Mouse (Mus musculus) heart, postnatal 0 days (tissue): ENCODE measurements around the gene Nav2. TPM values are rescaled to one million over a fixed set of nuclear protein-coding genes. Genes with fewer than 3 reads are reported as not detected.

ENCODE experiments used
- ATAC-seq: fragments of 200-750 bp; cut with Nextera tagmentation; 2 replicates; pipeline ENCODE4 v1.8.0; 2017; ENCODE audit warnings: low read depth, moderate number of reproducible peaks, moderate library complexity; ENCODE audit not compliant: insufficient read depth
- DNase-seq: peaks from one replicate; pipeline ENCODE4 v3.0.0-alpha.2; 2016; ENCODE audit warnings: low spot score
- H3K27ac ChIP-seq: fragments of 300-500 bp; sonication (generic); 2 replicates; pipeline ENCODE4 v1.5.1; 2014; ENCODE audit warnings: low read depth, mild to moderate bottlenecking
- H3K27me3 ChIP-seq: fragments of 300-500 bp; sonication (generic); 2 replicates; pipeline ENCODE4 v1.6.1; 2014; ENCODE audit warnings: low read length, mixed read lengths; ENCODE audit not compliant: control insufficient read depth, insufficient read depth
- H3K36me3 ChIP-seq: fragments of 300-500 bp; sonication (generic); replicated peaks from 2 replicates; pipeline ENCODE4 v1.6.1; 2014; ENCODE audit warnings: low read length, mixed read lengths; ENCODE audit not compliant: control insufficient read depth, insufficient read depth
- H3K4me1 ChIP-seq: fragments of 300-500 bp; sonication (generic); 2 replicates; pipeline ENCODE4 v1.6.1; 2014; ENCODE audit warnings: antibody characterized with exemption; ENCODE audit not compliant: control insufficient read depth, insufficient read depth
- H3K4me2 ChIP-seq: fragments of 300-500 bp; sonication (generic); 2 replicates; pipeline ENCODE4 v1.6.1; 2014; ENCODE audit warnings: low read depth, mild to moderate bottlenecking, low read length, moderate library complexity
- H3K4me3 ChIP-seq: fragments of 300-500 bp; sonication (generic); 2 replicates; pipeline ENCODE4 v1.5.1; 2014; ENCODE audit warnings: low read depth, low read length
- H3K9ac ChIP-seq: fragments of 300-500 bp; sonication (generic); replicated peaks from 2 replicates; pipeline ENCODE4 v1.6.1; 2014; ENCODE audit warnings: low read depth, low read length, mixed read lengths
- H3K9me3 ChIP-seq: fragments of 300-500 bp; sonication (generic); replicated peaks from 2 replicates; pipeline ENCODE4 v1.6.1; 2016; ENCODE audit warnings: low read length; ENCODE audit not compliant: control insufficient read depth
- CTCF ChIP-seq: IDR thresholded peaks from 2 replicates; pipeline ENCODE4 v1.5.1; 2016; ENCODE audit warnings: antibody characterized with exemption, control low read depth, low read depth
- EP300 ChIP-seq: IDR thresholded peaks from 2 replicates; pipeline ENCODE4 v1.6.1; 2016; ENCODE audit warnings: antibody characterized with exemption, low read depth
- WGBS: fragments of 180-500 bp; shearing (Covaris S2); extraction: QIAGEN DNeasy Blood & Tissue Kit; methylation state at CpG from one replicate; pipeline ENCODE4 v1.1.7; 2014; 5-methylcytosine and 5-hydroxymethylcytosine counted together
- polyA plus RNA-seq: library from polyadenylated mRNA; unstranded; fragments of >200 nt; fragmentation: Nextera tagmentation; extraction: Ambion mirVana; gene quantifications from 2 replicates; pipeline ENCODE4 v1.2.1, GENCODE M21; 2015
- total RNA-seq: library from RNA; depleted of rRNA; stranded (reverse); fragments of >200 nt; gene quantifications from 2 replicates; pipeline ENCODE4 v1.2.3, GENCODE M21; 2014; ENCODE audit warnings: low replicate concordance

Gene Nav2
- total and polyA plus RNA-seq, 2 experiments from 2014 or later: 22.8 to 77.9 TPM

GRCm38 (mm10) chr7:48881486-48881885 is 27.0 kb upstream of the Nav2 start, which contains the start of gene E2f8:
E2f8 (minus strand) TSS chr7:48881596.
- peak; percentile 75 for DNase-seq
- WGBS: 1% methylated on average over 38 of the region's 41 CpGs

GRCm38 (mm10) chr7:48881971-48882609 is 26.4 kb upstream of the Nav2 start:
- no peak for DNase-seq

More at GRCm38 (mm10) chr7:48881486-48881885, 27.0 kb upstream of the Nav2 start, which contains the start of gene E2f8:
- peak; percentile 82 for ATAC-seq
- Histone ChIP-seq H3K9me3 (no peaks in the 10 kb centered on the region), H3K4me1 (peaks cover 16% of the 10 kb centered on the region), H3K9ac (peak within 1 kb of the TSS; percentile 73), H3K27me3 (no peaks in the 10 kb centered on the region), H3K4me2 (peak within 1 kb of the TSS; percentile 100), H3K4me3 (peak within 1 kb of the TSS; percentile 97), H3K27ac (peak within 1 kb of the TSS; percentile 69), H3K36me3 (peaks cover 14% of the 10 kb centered on the region; the same call in 1 of the 2 replicates)
- TF ChIP-seq CTCF (no peak), EP300 (no peak)

DNA sequence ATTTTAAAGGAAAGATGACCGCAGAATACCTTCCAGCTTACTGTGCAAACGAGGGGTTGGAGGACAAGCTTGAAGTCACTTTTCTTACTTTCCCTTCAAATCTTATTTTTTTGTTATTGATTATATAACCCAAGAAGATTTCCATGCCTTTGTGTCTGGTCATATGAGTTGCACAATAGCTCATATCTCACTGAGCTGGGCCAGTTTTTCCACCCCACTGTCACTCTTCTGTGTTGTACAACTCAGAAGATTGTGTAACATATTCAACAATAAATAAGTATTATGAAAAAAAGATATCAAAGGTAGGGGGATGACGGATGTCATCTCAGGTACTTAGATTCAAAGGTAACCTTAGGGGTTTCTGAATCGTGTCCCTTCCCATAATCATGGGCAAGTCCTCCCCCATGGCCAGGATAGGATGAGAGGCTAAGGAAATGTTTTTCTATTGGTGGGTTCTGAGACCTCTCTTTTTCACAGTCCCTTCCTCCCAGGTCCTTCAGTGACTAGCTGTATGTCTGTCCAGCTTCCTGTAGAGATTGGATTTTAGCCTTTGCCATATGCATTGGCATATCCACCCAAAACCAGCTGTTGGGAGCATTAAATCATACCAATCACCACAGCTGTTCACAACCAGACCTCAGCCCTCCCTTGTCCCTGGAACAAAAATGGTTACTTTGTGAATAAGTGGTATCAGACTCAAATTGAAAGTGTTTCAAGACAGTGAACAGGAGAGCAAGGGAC is 24.8 kb upstream of the Nav2 start:
- no peak for ATAC-seq
- DNase-seq: no peak
- H3K4me1 ChIP-seq: peaks cover 16% of the 10 kb centered on the region
- no peak overlapping the region for H3K9ac ChIP-seq
- H3K9me3 ChIP-seq: no peaks in the 10 kb centered on the region
- H3K27ac ChIP-seq: no peak overlapping the region
- H3K4me3 ChIP-seq: no peak overlapping the region
- no peaks in the 10 kb centered on the region for H3K36me3 ChIP-seq
- no peak overlapping the region for H3K4me2 ChIP-seq
- WGBS: 83% methylated on average over 4 of the region's 4 CpGs
- TF ChIP-seq CTCF: no peak
- no peak for TF ChIP-seq EP300
- no peaks in the 10 kb centered on the region for H3K27me3 ChIP-seq

More at GRCm38 (mm10) chr7:48881971-48882609, 26.4 kb upstream of the Nav2 start:
- Histone ChIP-seq H3K4me2 (peak overlapping the region; percentile 100), H3K9me3 (no peaks in the 10 kb centered on the region), H3K4me3 (peak overlapping the region; percentile 97), H3K27me3 (no peaks in the 10 kb centered on the region), H3K36me3 (peaks cover 14% of the 10 kb centered on the region; the same call in 1 of the 2 replicates), H3K27ac (no peak overlapping the region), H3K9ac (peak overlapping the region; percentile 73; the same call in 1 of the 2 replicates), H3K4me1 (peaks cover 16% of the 10 kb centered on the region)
- 1% methylated on average over 28 of the region's 28 CpGs for WGBS
- no peak for ATAC-seq
- no peak for TF ChIP-seq EP300
- no peak for TF ChIP-seq CTCF

DNA sequence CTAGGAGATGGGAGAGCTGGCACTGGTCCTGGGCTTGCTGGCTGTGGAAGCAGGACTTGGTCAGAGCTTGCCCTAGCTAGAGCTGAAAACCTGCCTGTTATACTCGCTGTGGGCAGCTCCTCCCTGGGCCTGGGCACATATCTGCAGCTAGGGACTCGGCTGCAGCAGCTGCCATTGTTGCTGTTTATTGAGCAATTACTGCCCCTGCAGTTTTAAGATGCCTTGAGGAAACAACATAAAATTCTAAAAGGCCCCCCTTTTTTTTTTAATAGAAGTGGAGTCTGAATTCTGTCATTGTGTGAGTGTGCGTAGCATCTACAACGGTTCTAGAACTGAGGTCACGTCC is 24.3 kb upstream of the Nav2 start:
- 50% methylated on average over 5 of the region's 5 CpGs for WGBS
- H3K4me3 ChIP-seq: no peak overlapping the region
- ATAC-seq (no peak), DNase-seq (no peak)
- H3K9me3 ChIP-seq: no peaks in the 10 kb centered on the region
- H3K27ac ChIP-seq: no peak overlapping the region
- peaks cover 13% of the 10 kb centered on the region for H3K4me1 ChIP-seq
- no peaks in the 10 kb centered on the region for H3K36me3 ChIP-seq
- TF ChIP-seq EP300 (no peak), CTCF (no peak)
- H3K9ac ChIP-seq: no peak overlapping the region
- H3K27me3 ChIP-seq: no peaks in the 10 kb centered on the region
- no peak overlapping the region for H3K4me2 ChIP-seq

DNA sequence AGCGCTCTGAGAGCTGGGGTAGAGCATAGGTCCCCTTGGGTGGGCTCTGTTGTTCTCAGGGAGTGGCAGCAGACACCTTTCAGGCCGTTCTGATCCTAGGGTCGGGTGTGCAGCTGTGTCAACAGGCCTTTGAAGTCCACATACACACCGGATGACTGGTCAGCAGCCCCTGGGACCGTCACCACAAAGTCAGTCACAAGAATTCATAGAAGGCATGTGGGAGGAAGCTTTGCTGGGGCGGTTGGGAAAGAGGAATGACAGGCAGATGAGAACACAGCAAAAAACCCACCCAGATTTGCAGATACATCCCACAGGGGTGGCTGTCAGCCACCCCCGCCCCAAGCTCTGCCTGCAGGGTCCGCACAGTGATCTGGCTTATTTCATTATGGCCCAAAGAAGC is 20.5 kb upstream of the Nav2 start:
- Histone ChIP-seq H3K4me2 (no peak overlapping the region), H3K36me3 (no peaks in the 10 kb centered on the region), H3K9me3 (no peaks in the 10 kb centered on the region), H3K4me3 (no peak overlapping the region), H3K27ac (no peak overlapping the region), H3K27me3 (no peaks in the 10 kb centered on the region), H3K4me1 (no peaks in the 10 kb centered on the region), H3K9ac (no peak overlapping the region)
- TF ChIP-seq EP300: no peak
- TF ChIP-seq CTCF: no peak
- DNase-seq (no peak), ATAC-seq (no peak)
- 30% methylated on average over 8 of the region's 8 CpGs for WGBS
